Mouse (Mus musculus) left cerebral cortex, postnatal 36 days (tissue): ENCODE measurements at regions not wholly inside any gene's neighbourhood (a gene's known extent, or its start where the extent isn't known, plus 50 kb on each side); places are given as distances from the start of the nearest gene placed in this dataset.

Source experiments
- DNase-seq, 2 experiments: peaks; one replicate each; pipeline ENCODE4 v3.0.0; 2021 to 2022; ENCODE audit warnings: low spot score in 2 of 2, mixed read lengths in 1 of 2
- intact Hi-C: fragments of 180-260 bp; cut with DNase I; formaldehyde crosslinking; loops from one replicate; pipeline ENCODE4 v1.15.1; 2025

GRCm38 (mm10) chr12:35429473-35429872, 105.4 kb downstream of the Ahr start:
- peak; percentile 12 to 26 for DNase-seq
- intact Hi-C loops: no loop called here

- intact Hi-C loops: no loop called here
- no peak for DNase-seq
These were observed 115.6 kb downstream of the Ahr start for GRCm38 (mm10) chr12:35419206-35419605.

GRCm38 (mm10) chr12:35417943-35418342, 116.9 kb downstream of the Ahr start:
- DNase-seq: no peak
- intact Hi-C loops: no loop called here

GRCm38 (mm10) chr12:35416583-35416982, 118.3 kb downstream of the Ahr start:
- intact Hi-C loops: no loop called here
- no peak for DNase-seq

- DNase-seq: no peak
- intact Hi-C loops: no loop called here
These were observed 122.1 kb downstream of the Ahr start for GRCm38 (mm10) chr12:35412715-35413114.

GRCm38 (mm10) chr12:35408461-35408860, 126.4 kb downstream of the Ahr start:
- DNase-seq: no peak
- intact Hi-C loops: no loop called here

GRCm38 (mm10) chr12:35408044-35408443, 126.8 kb downstream of the Ahr start:
- DNase-seq: no peak
- intact Hi-C loops: no loop called here

GRCm38 (mm10) chr12:35401853-35402252, 133.0 kb downstream of the Ahr start:
- intact Hi-C loops: no loop called here

GRCm38 (mm10) chr12:35401219-35401618, 133.6 kb downstream of the Ahr start:
- no peak for DNase-seq
- intact Hi-C loops: no loop called here

More at GRCm38 (mm10) chr12:35401853-35402252, 133.0 kb downstream of the Ahr start:
- no peak for DNase-seq

- intact Hi-C loops: no loop called here
These were observed 139.6 kb downstream of the Ahr start for GRCm38 (mm10) chr12:35395211-35395610.

GRCm38 (mm10) chr12:35392111-35392510, 142.7 kb downstream of the Ahr start:
- intact Hi-C loops: no loop called here
- DNase-seq: no peak

More at GRCm38 (mm10) chr12:35395211-35395610, 139.6 kb downstream of the Ahr start:
- DNase-seq: no peak

- no peak for DNase-seq
These were observed 144.6 kb downstream of the Ahr start for GRCm38 (mm10) chr12:35390266-35390665.

GRCm38 (mm10) chr12:35389839-35390238, 145.0 kb downstream of the Ahr start:
- intact Hi-C loops: no loop called here
- DNase-seq: no peak

More at GRCm38 (mm10) chr12:35390266-35390665, 144.6 kb downstream of the Ahr start:
- intact Hi-C loops: no loop called here

GRCm38 (mm10) chr12:35384211-35384610, 150.6 kb downstream of the Ahr start:
- DNase-seq: no peak
- intact Hi-C loops: no loop called here

- intact Hi-C loops: no loop called here
- DNase-seq: no peak
These were observed 157.6 kb downstream of the Ahr start for GRCm38 (mm10) chr12:35377266-35377665.

GRCm38 (mm10) chr12:35376365-35376764, 158.5 kb downstream of the Ahr start:
- no peak for DNase-seq
- intact Hi-C loops: no loop called here

GRCm38 (mm10) chr12:35357901-35358300, 176.9 kb downstream of the Ahr start:
- DNase-seq: no peak
- intact Hi-C loops: no loop called here

GRCm38 (mm10) chr12:35338191-35338954, 196.5 kb downstream of the Ahr start:
- intact Hi-C loops: no loop called here
- no peak for DNase-seq

GRCm38 (mm10) chr12:35336314-35336713, 198.5 kb downstream of the Ahr start:
- intact Hi-C loops: no loop called here

GRCm38 (mm10) chr12:35334344-35335075, 200.3 kb downstream of the Ahr start:
- no peak for DNase-seq
- intact Hi-C loops: no loop called here

More at GRCm38 (mm10) chr12:35336314-35336713, 198.5 kb downstream of the Ahr start:
- no peak for DNase-seq

- no peak for DNase-seq
- intact Hi-C loops: no loop called here
These were observed 203.5 kb downstream of the Ahr start for GRCm38 (mm10) chr12:35331303-35331702.
